Mouse (Mus musculus) adrenal gland (tissue): ENCODE data around the gene Trp53.
"Not testable (repeated sequence)": the region's sequence is repeated elsewhere in the genome, so short reads cannot be mapped to it uniquely, and the experiment has no call there.

ENCODE experiments used
- intact Hi-C: fragments of 180-260 bp; cut with DNase I; formaldehyde crosslinking; loops from one replicate; pipeline ENCODE4 v1.15.1; 2025
- microRNA-seq, 2 experiments: library from miRNA; unstranded; fragments of <30 nt; microRNA quantifications; one replicate each; pipeline ENCODE4; 2019

The Trp53 gene

DNA sequence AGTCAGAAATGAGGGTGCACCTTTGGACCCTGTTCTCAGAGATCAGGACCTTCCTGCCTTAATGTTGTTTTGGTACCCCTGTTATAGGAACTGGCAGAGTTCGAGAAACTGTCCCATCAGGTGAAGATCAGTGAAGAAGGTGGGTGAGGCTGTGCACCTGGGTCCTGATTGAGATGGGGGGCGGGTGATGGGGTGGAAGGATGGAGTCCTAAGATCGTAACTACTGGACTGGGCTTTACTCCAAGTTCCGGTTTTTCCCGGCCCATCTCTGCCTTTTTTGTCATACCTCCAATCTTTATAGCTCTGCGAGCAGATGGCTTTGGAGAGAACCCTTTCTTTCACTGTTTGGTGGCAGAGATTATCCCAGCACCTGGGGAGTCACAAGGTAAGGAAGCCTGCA, 42.2 kb downstream of the Trp53 start:
- intact Hi-C loops, result no loop called here

GRCm38 (mm10) chr11:69623006-69623405, 42.8 kb downstream of the Trp53 start:
- intact Hi-C loops, result no loop called here

DNA sequence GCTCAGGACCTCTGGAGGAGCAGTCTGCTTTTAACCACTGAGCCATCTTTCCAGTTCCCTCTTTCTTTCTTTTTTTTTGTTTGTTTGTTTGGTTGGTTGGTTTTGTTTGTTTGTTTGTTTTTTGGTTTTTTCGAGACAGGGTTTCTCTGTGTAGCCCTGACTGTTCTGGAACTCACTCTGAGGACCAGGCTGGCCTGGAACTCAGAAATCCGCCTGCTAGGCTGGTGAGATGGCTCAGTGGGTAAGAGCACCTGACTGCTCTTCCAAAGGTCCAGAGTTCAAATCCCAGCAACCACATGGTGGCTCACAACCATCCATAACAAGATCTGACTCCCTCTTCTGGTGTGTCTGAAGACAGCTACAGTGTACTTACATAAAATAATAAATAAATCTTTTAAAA, 44.2 kb downstream of the Trp53 start:
- intact Hi-C loops, result not testable (repeated sequence)

GRCm38 (mm10) chr11:69628286-69628685, 48.1 kb downstream of the Trp53 start:
- intact Hi-C loops, result loop anchor here (5.0 kb wide), 1 partner anchor 34 kb away; the partner anchor contains the start of gene Mpdu1

- intact Hi-C loops, result loop anchor here (5.0 kb wide), 1 partner anchor 32 kb away; the partner anchor contains the start of gene Mpdu1
These were observed 49.6 kb downstream of the Trp53 start for GRCm38 (mm10) chr11:69629802-69630201.

DNA sequence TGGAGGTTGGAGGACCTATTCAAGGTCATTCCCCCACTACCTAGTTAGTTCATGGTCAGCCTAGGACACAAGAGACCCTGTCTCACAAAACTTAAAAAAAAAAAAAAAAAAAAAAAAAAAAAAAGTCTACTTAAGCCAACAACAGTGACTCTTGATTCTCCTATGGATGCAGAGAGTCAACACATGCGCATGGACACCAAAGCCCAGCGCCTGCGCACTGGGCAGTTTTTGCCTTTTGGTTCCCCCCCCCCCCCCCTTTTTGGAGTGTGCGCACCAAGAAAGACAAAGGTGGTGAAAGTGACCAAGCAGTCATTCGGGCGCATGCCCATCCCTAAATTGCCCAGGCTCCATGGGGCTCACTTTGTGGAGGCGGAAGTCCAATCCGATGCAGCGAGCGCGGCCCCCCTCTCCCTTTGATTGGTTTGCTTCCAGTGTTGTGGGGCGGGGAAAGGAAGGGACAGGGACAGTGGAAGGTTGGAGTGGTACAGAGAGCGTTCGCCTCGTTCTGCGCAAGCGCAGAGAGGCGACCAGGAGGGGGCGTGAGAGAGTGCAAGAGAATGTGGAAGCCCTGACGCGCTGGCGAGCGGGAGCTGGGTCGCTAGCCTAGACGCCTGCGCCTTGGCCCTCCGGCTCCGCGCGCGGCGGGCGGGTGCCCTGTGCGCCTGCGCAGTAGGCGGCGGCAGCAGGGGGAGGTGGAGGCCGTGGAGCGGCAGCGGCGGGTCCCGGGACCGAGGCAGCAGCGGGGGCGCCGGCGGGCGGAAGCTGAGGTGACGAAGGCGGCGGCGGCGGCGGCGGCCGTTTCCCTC, 52.3 kb downstream of the Trp53 start, which contains the start of gene Fxr2:
Fxr2 (plus strand) TSS at position 707 of the 806 bp plus-strand sequence.
- intact Hi-C loops, result no loop called here

DNA sequence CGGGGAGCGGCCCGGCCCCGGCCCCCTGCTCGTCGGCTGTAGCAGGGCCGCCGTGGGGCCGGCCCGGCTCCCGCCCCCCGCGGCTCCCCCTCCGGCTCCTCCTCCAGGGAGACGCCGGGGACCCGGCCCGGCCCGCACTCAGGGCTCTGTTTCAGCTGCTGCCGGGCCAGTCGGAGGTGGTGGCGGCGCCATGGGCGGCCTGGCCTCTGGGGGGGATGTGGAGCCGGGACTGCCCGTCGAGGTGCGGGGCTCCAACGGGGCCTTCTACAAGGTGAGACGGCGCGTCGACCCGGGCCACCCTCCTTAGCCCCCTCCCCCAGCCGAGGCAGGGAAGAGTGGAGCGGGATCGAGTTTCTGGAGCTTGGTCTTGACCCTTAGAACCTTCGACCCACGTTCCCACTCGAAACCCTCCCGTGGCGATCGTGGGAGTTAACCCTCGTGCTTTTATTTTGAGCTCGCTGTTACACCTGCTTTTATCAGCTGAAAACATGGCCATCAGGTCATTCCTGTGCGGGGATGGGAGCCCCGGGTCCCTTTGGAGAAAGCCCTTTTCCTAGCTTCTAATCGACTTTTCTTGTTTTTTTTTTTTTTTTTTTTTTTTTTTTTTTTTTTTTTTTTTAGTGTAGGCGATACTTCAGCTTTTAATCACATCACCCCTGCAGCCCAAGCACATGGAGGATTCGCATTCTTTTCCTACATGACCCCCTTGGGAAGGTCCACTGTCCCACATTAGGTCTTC, 53.1 kb downstream of the Trp53 start:
- intact Hi-C loops, result no loop called here

- intact Hi-C loops, result no loop called here
These were observed 55.3 kb downstream of the Trp53 start for GRCm38 (mm10) chr11:69635471-69635870.

Small RNA genes within 50 kb of the gene (microRNA-seq; reads per million reads assigned to microRNA genes)
- 0 reads per million in 2 experiments for gene Mir467f
